Mouse (Mus musculus): ENCODE measurements at regions not wholly inside any gene's neighbourhood (a gene's known extent, or its start where the extent isn't known, plus 50 kb on each side); places are given as distances from the start of the nearest gene placed in this dataset.

DNA sequence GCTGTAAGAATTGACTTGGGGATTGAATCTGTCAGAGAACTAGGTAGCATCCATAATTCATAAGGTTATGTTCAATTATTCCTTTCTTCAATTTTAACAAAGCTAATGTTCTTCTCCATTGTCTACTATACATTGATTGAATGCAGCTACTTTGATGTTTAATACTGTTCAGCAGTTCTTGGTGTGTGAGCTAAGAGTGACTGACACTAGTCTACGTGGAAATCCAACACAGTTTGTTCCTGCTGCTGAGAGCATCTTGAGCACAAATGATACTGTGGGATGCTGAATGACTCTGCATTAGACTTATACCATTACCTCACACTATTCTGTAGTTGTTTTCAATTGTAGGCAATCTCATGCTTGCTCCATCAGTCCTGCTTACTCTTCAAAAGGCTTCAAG lies 249.4 kb upstream of the Akr1e1 start:
- TF ChIP-seq POLR2A (IDR thresholded peaks at IDR 0.05; ENCODE audit: low read depth, low read length): no peak
- no peak for TF ChIP-seq CTCF (IDR thresholded peaks at IDR 0.05; ENCODE audit: extremely low read depth, insufficient read depth, insufficient read length, insufficient replicate concordance)
